Mouse (Mus musculus): Measurements from ENCODE around the gene Rag1. TPM values are rescaled to one million over a fixed set of nuclear protein-coding genes. Genes with fewer than 3 reads are reported as not detected.

The Rag1 gene
- 0.03 TPM in 1 of 2 replicates, not detected in the other for polyA plus RNA-seq (2012; ENCODE audit: low replicate concordance)

DNA sequence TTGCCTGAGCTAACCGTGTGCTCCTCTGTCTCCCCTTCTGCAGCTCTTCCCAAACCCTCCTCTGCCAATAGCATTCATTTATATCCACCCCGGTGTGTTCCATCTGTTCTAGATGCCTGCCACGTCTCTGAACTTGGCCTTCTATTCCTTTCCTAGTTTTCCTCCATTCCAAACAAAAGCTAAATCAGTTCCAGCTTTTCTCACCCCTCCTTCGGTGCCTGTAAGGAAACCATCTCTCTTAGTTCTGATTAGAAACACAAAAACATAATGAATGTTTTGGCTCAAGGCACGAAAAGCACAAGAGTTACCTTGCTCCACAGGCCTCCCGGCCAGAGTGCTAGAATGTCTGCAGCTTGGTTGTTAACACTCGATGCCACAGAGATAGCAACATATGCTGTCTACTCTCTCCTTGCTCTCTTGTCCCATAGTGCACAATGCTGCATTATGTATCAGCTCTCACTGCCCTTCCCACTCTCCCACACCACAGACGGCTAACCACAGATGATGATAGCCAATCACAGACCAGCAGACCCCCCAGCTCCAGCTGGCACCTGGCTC lies at the start of gene Rag1, which contains the start of gene B230118H07Rik:
Rag1 (minus strand) TSS at position 388 of the 558 bp plus-strand sequence.
B230118H07Rik (minus strand) TSS at position 419 of the 558 bp plus-strand sequence.

DNA sequence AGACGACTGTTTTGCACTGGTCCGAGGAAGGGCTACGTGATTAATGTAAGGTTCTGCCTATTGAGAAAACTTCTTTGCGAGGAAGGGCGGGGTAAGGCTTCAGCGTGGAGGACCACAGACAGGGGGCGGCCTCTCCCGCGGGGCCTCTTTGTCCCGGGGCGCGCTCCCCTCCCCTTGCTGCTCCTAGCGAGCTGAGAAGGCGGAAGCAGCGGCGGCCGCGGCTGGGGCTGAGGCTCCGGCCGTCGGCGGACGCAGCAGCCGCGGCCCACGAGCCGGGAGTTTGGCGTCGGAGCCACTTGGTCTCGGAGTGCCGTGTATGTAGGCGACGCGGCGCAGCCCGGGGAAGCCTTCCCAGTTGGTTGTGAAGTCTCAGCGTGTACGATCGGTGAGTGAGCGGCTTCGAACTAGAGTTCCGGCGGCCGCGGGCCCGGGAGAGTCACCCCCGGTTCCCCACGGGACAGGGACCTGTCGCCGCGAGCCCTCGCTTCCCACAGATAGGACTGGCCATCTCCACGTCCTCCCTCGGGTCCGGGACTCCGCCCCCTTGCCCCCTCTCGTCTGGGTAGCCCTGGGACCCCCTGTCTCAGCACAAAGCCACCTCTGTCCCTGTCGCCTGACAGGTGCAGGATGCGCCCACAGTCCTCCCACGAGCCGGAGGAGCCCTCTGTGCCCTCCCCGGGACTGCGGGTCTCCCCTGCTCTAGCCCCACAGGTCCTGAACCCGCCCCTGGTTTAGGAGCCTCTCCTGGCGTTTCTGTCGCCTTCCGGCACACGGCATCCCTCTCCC lies 29.1 kb upstream of the Rag1 start, which contains the start of gene Traf6:
Traf6 (plus strand) TSS at position 194 of the 786 bp plus-strand sequence.

DNA sequence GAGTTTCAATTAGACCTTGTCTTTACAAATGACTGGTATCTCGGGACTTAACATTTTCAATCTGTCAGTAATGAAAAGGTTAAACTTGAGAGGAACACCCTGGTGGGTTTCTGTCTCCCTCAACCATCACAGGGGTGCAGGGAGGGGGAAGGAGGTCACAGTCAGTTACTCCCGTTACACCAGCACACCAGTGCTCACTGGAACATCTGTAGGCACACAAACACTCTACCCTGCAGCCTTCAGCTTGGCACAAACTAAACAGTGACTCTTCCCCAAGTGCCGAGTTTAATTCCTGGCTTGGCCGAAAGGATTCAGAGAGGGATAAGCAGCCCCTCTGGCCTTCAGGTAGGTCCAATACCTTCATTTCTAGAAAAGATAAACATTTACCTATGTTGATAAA lies 24.8 kb downstream of the Rag1 start, which contains the start of gene Rag2:
Rag2 (plus strand) TSS at position 193 of the 400 bp plus-strand sequence.

Other genes with a start within 250 kb of the Rag1 start
- not detected in 2 replicates for gene Rag2, start 24.8 kb downstream of the Rag1 start, polyA plus RNA-seq (2012; ENCODE audit: low replicate concordance)
- 0.47 TPM in 1 of 2 replicates, not detected in the other for gene B230118H07Rik, start within 50 bp of the Rag1 start, polyA plus RNA-seq (2012; ENCODE audit: low replicate concordance)
- gene Traf6, start 28.9 kb upstream of the Rag1 start, polyA plus RNA-seq (2012; ENCODE audit: low replicate concordance), result 2.0 and 4.1 TPM in 2 replicates
- 6.6 and 37.7 TPM in 2 replicates for gene Prr5l, start 233.5 kb upstream of the Rag1 start, polyA plus RNA-seq (2012; ENCODE audit: low replicate concordance)
- gene Commd9, start 236.7 kb upstream of the Rag1 start, polyA plus RNA-seq (2012; ENCODE audit: low replicate concordance), result 5.3 and 45.5 TPM in 2 replicates

All from hematopoietic multipotent progenitor cell, adult 10-12 weeks (in vitro differentiated cells).